Mouse (Mus musculus) E14TG2a.4 (cell line): Measurements from ENCODE around the gene Neurl1a.

Source experiments
- CTCF ChIP-seq: conservative IDR thresholded peaks from 2 replicates; pipeline ENCODE4 v1.5.1; 2014; ENCODE audit warnings: low read length
- NANOG ChIP-seq: IDR thresholded peaks from 2 replicates; pipeline ENCODE4 v1.6.1; 2014; ENCODE audit warnings: borderline replicate concordance, low read length, mixed read lengths
- POU5F1 ChIP-seq: IDR thresholded peaks from 2 replicates; pipeline ENCODE4 v1.6.1; 2014; ENCODE audit warnings: low read length, borderline replicate concordance

DNA sequence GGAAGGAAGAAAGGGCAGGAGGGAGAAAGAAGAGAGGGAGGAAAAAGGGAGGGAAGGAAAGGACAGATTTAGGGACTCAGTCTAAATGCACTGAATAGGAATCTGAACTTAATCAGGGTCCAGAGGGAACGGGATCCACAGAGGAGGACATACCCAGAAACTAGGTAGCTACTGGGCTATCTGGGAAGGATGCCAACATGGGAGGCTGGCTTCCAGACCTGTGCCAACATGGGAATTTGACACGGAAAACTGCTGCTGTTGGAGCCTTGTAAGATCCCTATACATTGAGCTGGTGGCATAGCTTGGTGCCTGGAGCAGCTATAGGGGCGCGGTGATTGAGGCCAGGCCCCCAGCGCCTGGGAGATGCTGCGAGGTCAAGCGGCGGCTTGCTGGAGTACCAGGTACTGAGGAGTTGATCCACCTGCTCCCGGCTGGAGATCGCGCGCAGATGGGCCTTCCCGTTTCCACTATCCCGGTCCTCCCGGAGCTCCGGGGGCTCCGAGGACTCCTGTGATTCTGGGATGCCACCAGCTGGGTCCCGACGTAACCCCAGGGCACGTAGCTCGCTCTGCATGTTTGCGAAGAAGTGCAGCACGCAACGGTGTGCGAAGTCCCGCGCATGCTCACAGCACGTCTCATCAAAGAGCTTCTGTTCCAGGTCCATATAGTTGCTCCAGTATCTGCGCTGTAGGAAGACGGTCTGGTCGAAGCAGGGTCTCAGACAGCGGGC lies 27.1 kb upstream of the Neurl1a start:
- no peak for TF ChIP-seq CTCF
- TF ChIP-seq NANOG, result no peak
- TF ChIP-seq POU5F1, result no peak
